Mouse (Mus musculus): ENCODE measurements around the gene Agbl4. TPM values are rescaled to one million over a fixed set of nuclear protein-coding genes. Genes with fewer than 3 reads are reported as not detected.

Agbl4 gene
- total and polyA plus RNA-seq, 2 experiments: not detected

DNA sequence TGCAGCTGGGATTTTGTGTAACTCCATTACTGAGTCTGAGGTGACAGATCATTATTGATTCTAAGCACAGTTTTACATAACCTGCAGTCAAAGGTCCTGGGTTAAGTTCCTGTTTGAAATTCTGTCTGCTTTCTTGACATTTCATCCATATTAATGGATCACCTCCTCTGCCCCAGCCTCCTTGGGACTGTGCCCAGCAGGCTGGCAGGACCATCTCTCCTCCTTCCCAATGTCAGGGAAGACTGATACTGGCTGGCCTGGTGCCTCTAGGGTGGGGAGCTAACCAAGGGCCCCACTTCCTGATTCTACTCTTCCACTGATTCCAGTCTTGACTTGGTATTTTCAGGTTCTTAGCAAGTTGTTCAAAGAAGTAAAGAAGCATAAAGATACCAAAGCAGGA, 1276.4 kb downstream of the Agbl4 start:
- no peaks in the 10 kb centered on the region; the same call in 1 of the 2 replicates for H3K27me3 ChIP-seq (ENCODE audit: control insufficient read depth, insufficient read depth, low read length)
- no peak overlapping the region for H3K9ac ChIP-seq (ENCODE audit: low read depth, low read length)
- no peak for DNase-seq (ENCODE audit: extremely low read depth, low read depth, low spot score)
- no peak overlapping the region for H3K4me3 ChIP-seq (ENCODE audit: insufficient read depth, low read depth, low read length)
- H3K4me1 ChIP-seq (ENCODE audit: control insufficient read depth, insufficient read depth, low read length): no peaks in the 10 kb centered on the region
- H3K36me3 ChIP-seq (ENCODE audit: control insufficient read depth, insufficient read depth, low read length): no peaks in the 10 kb centered on the region
- TF ChIP-seq POLR2A (IDR thresholded peaks at IDR 0.05; ENCODE audit: extremely low read depth, insufficient read depth, low read length) (no peak), CTCF (IDR thresholded peaks at IDR 0.05; ENCODE audit: low read depth, low read length) (no peak)
- no peaks in the 10 kb centered on the region for H3K79me2 ChIP-seq (ENCODE audit: control insufficient read depth, insufficient read depth, low read length)
- H3K27ac ChIP-seq (replicated peaks; ENCODE audit: insufficient read depth, low read depth, low read length): no peak overlapping the region

DNA sequence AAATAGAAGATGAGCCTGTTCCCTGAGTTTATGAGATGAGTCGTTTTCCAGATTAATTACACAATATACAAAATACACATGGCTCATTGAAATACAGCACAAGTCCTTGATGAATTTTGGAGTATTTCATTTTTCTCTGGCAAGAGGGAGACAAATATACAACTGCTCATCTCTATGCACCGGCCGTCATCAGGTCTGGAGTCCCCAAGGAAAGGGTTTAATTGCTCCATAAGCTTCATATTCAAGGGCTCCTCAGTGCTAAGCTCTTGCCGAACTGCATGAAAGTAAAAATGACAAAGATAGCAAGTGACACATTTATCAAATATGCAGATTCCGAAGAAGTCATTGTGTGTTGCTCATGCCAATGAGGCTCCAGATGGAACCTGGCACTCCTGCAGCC, 1284.5 kb downstream of the Agbl4 start:
- no peak for DNase-seq (ENCODE audit: extremely low read depth, low read depth, low spot score)
- H3K9ac ChIP-seq (ENCODE audit: low read depth, low read length): no peak overlapping the region
- no peaks in the 10 kb centered on the region for H3K4me1 ChIP-seq (ENCODE audit: control insufficient read depth, insufficient read depth, low read length)
- H3K79me2 ChIP-seq (ENCODE audit: control insufficient read depth, insufficient read depth, low read length): no peaks in the 10 kb centered on the region
- H3K27ac ChIP-seq (replicated peaks; ENCODE audit: insufficient read depth, low read depth, low read length): no peak overlapping the region
- no peak for TF ChIP-seq POLR2A (IDR thresholded peaks at IDR 0.05; ENCODE audit: extremely low read depth, insufficient read depth, low read length)
- TF ChIP-seq CTCF (IDR thresholded peaks at IDR 0.05; ENCODE audit: low read depth, low read length): no peak
- no peaks in the 10 kb centered on the region for H3K36me3 ChIP-seq (ENCODE audit: control insufficient read depth, insufficient read depth, low read length)
- no peak overlapping the region for H3K4me3 ChIP-seq (ENCODE audit: insufficient read depth, low read depth, low read length)
- WGBS: 88% methylated on average over 5 of the region's 5 CpGs
- no peaks in the 10 kb centered on the region for H3K27me3 ChIP-seq (ENCODE audit: control insufficient read depth, insufficient read depth, low read length)

DNA sequence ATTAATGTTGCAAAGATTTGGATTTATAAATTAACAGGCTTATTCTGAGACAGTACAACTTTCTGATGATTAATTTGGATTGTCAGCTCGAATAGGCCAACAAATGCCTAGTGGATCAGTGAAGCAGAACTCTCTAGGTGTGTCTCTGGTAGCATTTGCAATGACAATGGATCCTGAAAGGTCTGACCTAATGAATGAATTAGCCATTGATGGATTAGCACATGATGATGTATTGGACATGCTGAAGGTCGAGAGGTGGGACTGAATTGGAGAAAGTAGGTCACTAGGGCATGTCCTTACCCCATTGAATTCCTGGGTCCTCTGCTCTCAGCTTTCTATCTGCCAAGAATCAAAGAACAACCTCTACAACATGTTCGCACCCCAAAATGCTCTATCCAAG, 1285.3 kb downstream of the Agbl4 start:
- Histone ChIP-seq H3K4me1 (ENCODE audit: control insufficient read depth, insufficient read depth, low read length) (no peaks in the 10 kb centered on the region), H3K27me3 (ENCODE audit: control insufficient read depth, insufficient read depth, low read length) (no peaks in the 10 kb centered on the region), H3K36me3 (ENCODE audit: control insufficient read depth, insufficient read depth, low read length) (no peaks in the 10 kb centered on the region), H3K4me3 (ENCODE audit: insufficient read depth, low read depth, low read length) (no peak overlapping the region), H3K79me2 (ENCODE audit: control insufficient read depth, insufficient read depth, low read length) (no peaks in the 10 kb centered on the region), H3K27ac (replicated peaks; ENCODE audit: insufficient read depth, low read depth, low read length) (no peak overlapping the region), H3K9ac (ENCODE audit: low read depth, low read length) (no peak overlapping the region)
- TF ChIP-seq CTCF (IDR thresholded peaks at IDR 0.05; ENCODE audit: low read depth, low read length) (no peak), POLR2A (IDR thresholded peaks at IDR 0.05; ENCODE audit: extremely low read depth, insufficient read depth, low read length) (no peak)
- DNase-seq (ENCODE audit: extremely low read depth, low read depth, low spot score): no peak
- WGBS: 72% methylated on average over 3 of the region's 3 CpGs

DNA sequence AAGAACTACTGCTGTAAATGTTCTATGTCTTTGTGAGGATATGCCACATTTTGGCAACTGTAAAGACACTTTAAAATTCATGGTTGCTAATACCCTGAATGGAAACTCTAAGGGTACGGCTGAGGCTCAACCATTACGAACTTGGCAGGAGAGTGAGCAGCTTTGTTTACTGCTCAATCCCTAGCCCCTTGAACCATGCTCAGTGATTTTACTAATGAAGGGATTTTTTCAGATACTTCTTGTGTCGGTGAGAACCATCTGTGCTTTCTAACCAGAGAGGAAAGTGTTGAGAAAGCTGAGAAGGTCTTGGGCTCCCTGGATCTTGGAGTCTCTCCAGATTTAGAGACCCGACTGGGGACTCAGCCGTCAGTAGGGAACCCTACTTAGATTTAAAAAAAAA, 1286.4 kb downstream of the Agbl4 start:
- Histone ChIP-seq H3K4me1 (ENCODE audit: control insufficient read depth, insufficient read depth, low read length) (no peaks in the 10 kb centered on the region), H3K79me2 (ENCODE audit: control insufficient read depth, insufficient read depth, low read length) (no peaks in the 10 kb centered on the region), H3K36me3 (ENCODE audit: control insufficient read depth, insufficient read depth, low read length) (no peaks in the 10 kb centered on the region), H3K4me3 (ENCODE audit: insufficient read depth, low read depth, low read length) (no peak overlapping the region), H3K27me3 (ENCODE audit: control insufficient read depth, insufficient read depth, low read length) (no peaks in the 10 kb centered on the region), H3K27ac (replicated peaks; ENCODE audit: insufficient read depth, low read depth, low read length) (no peak overlapping the region), H3K9ac (ENCODE audit: low read depth, low read length) (no peak overlapping the region)
- WGBS: 82% methylated on average over 5 of the region's 5 CpGs
- no peak for TF ChIP-seq POLR2A (IDR thresholded peaks at IDR 0.05; ENCODE audit: extremely low read depth, insufficient read depth, low read length)
- no peak for DNase-seq (ENCODE audit: extremely low read depth, low read depth, low spot score)

DNA sequence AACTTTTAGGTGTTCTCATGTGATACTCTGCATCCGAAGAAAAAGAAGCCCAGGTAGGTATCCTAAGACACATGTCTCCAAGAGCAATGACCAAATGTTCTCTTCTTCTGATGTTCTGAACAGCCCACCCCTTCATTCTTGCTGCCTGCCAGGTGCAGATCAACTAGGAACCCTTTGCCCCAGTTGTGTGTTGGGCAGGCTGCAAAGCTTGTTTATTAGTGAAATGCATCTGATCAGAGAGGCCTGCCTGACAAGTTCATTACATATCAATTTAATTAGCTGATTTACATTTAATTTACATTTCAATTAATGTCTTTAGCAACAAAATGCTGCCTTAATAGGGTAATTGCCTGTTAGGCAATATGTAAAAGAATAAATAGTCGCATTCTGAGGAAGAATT, 1288.5 kb downstream of the Agbl4 start:
- H3K9ac ChIP-seq (ENCODE audit: low read depth, low read length): no peak overlapping the region
- no peak overlapping the region for H3K4me3 ChIP-seq (ENCODE audit: insufficient read depth, low read depth, low read length)
- no peaks in the 10 kb centered on the region for H3K36me3 ChIP-seq (ENCODE audit: control insufficient read depth, insufficient read depth, low read length)
- H3K79me2 ChIP-seq (ENCODE audit: control insufficient read depth, insufficient read depth, low read length): no peaks in the 10 kb centered on the region
- TF ChIP-seq CTCF (IDR thresholded peaks at IDR 0.05; ENCODE audit: low read depth, low read length) (no peak), POLR2A (IDR thresholded peaks at IDR 0.05; ENCODE audit: extremely low read depth, insufficient read depth, low read length) (no peak)
- DNase-seq (ENCODE audit: extremely low read depth, low read depth, low spot score): no peak
- WGBS: 91% methylated on average over 2 of the region's 2 CpGs
- no peaks in the 10 kb centered on the region for H3K27me3 ChIP-seq (ENCODE audit: control insufficient read depth, insufficient read depth, low read length)
- no peak overlapping the region for H3K27ac ChIP-seq (replicated peaks; ENCODE audit: insufficient read depth, low read depth, low read length)
- no peaks in the 10 kb centered on the region for H3K4me1 ChIP-seq (ENCODE audit: control insufficient read depth, insufficient read depth, low read length)

DNA sequence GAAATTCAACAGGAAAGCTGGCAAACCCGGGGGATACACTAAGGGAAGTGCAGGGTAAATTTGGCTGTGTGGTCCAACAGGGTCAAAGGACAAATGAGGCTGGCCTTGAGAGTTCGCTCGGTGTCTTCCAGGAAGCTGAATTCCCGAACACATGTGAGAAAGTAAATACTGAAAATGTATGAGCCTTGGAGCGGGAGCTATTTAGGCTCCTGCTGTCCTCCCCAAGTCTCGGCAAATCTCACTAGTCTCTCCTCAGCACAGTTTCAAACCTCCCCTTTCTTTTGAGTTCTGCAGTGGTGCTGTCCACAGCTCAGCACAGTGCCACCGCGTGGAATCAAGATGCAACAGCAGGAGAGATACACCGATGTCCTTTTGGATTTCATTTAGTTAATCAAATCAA, 1289.5 kb downstream of the Agbl4 start:
- no peak overlapping the region for H3K27ac ChIP-seq (replicated peaks; ENCODE audit: insufficient read depth, low read depth, low read length)
- no peaks in the 10 kb centered on the region for H3K27me3 ChIP-seq (ENCODE audit: control insufficient read depth, insufficient read depth, low read length)
- peak; percentile 35 for DNase-seq (ENCODE audit: extremely low read depth, low read depth, low spot score)
- H3K4me3 ChIP-seq (ENCODE audit: insufficient read depth, low read depth, low read length): peak overlapping the region; percentile 9; the same call in 1 of the 2 replicates
- TF ChIP-seq POLR2A (IDR thresholded peaks at IDR 0.05; ENCODE audit: extremely low read depth, insufficient read depth, low read length): no peak
- peak; percentile 85 for TF ChIP-seq CTCF (IDR thresholded peaks at IDR 0.05; ENCODE audit: low read depth, low read length)
- no peak overlapping the region for H3K9ac ChIP-seq (ENCODE audit: low read depth, low read length)
- no peaks in the 10 kb centered on the region for H3K4me1 ChIP-seq (ENCODE audit: control insufficient read depth, insufficient read depth, low read length)
- no peaks in the 10 kb centered on the region for H3K79me2 ChIP-seq (ENCODE audit: control insufficient read depth, insufficient read depth, low read length)
- WGBS: 7% methylated on average over 9 of the region's 9 CpGs
- no peaks in the 10 kb centered on the region for H3K36me3 ChIP-seq (ENCODE audit: control insufficient read depth, insufficient read depth, low read length)

Measured in liver, adult 2 months (tissue).